Mouse (Mus musculus): ENCODE data around the gene Npl.
"Not testable (repeated sequence)": the region's sequence is repeated elsewhere in the genome, so short reads cannot be mapped to it uniquely, and the experiment has no call there.

The Npl gene

DNA sequence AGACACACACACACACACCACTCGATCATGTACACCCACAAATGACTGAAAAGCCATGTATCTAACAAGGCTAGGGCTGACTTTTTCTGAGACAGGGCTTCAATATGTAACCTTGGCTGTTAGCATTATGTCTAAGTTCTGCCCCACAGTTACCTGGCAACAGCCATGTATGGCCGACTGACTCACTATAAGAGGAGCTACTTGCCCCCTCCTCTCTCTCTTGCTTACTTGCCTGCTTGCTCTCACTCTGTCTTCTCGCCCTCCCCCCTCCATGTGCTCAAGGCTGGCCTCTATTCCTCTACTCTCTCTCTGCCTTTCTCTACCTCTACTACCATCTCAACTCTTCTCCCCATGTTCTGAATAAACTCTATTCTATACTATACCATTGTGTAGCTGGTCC is 9.1 kb downstream of the Npl start:
- DNase-seq, result no peak

GRCm38 (mm10) chr1:153539739-153540333 is 10.0 kb downstream of the Npl start:
- DNase-seq, result no peak

GRCm38 (mm10) chr1:153535611-153536010 is 14.2 kb downstream of the Npl start:
- peak; percentile 71 for DNase-seq

DNA sequence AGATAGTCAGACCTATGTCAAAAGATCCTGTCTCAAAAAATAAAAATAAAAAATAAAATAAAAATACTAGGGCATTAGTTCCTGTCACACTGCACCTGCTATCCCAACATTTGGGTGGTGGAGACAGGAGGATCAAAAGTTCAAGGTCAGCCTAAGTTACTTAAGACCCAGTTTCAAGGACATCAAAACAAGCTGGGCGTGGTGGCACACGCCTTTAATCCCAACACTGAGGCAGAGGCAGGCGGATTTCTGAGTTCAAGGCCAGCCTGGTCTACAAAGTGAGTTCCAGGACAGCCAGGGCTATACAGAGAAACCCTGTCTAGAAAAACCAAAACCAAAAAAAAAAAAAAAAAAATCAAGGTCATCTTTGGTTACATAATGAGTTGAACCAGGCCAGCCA is 16.9 kb downstream of the Npl start:
- DNase-seq, result not testable (repeated sequence)

DNA sequence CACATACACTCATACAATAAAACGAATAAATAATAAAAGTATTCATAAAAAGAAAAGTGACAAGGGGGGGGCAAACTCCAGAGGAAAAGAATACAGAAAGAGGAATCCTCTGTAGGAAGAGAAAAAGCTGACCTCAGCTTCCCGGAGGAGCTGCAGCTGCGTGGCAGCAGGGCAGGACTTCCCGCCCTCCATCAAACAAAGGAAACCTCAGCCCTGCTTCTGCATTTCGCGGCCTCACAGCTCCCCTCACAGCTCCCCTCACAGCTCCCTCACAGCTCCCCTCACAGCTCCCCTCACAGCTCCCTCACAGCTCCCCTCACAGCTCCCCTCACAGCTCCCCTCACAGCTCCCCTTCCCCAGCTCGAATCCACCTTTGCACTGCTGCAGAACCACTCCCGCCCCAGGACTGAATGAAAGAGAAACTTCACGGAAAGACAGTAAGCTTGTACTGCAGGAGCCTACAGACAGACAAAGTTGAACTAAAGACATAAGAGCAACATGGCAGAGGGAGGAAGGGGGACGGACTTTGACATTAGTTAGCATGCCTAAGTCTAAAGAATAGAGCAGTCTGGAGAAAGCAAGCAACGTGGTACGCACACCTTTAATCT is 17.5 kb downstream of the Npl start:
- peak; percentile 31 for DNase-seq

DNA sequence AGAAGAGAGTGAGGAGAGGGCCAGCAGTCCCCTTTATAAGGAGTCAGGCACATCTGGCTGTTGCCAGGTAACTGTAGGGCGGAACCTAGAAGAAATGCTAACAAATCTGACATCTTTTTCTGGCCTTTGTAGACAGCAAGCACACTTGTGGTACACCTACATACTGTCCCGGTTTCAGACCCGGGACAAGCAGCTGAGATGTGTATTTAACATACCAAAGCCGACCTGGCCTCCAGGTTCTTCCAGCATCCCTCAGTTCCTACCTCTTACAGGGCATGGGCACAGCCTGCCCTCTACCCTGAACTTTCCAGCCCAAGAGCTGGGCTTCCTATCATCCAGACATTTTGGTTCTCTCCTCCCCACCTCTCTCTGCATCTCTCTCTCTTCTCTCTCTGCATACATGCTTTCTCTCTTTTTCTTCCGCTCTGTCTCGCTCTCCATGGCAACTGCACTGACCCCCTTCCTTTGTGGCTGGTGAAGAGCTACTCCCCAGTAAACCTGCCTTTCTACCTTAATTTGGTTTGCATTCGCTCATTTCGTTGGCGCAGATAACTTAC is 18.1 kb downstream of the Npl start:
- DNase-seq, result no peak

- no peak for DNase-seq
Observed at GRCm38 (mm10) chr1:153522116-153522515, 27.7 kb downstream of the Npl start.

GRCm38 (mm10) chr1:153515368-153515767 is 34.5 kb downstream of the Npl start:
- DNase-seq, result no peak

DNA sequence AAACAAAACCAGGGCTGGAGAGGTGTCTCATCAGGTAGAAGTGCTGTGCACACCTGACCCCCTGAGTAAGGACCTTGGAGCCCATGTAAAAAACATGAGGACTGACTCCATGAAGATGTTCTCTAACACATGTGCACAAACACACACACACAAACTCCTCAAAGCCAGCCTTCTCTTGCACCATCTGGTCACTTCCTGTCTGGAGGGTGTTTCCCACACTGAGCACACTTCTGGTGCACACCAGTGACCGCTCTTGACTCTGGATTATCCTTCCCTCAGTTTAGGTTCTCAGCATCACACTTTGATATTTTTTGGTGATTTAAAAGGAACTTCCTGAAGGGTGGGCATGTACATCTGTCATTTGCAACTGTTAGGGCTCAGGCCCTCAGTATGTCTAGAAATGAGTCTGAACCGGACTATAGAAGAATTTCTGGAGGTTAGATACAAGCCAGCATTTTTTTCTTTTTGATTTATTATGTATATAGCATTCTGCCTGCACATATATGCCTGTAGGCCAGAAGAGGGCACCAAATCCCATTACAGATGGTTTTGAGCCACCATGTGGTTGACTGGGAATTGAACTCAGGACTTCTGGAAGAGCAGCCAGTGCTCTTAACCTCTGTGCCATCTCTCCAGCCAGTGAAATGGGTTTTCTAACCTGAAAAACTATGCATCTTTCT is 39.4 kb downstream of the Npl start:
- DNase-seq, result no peak

GRCm38 (mm10) chr1:153509569-153509968 is 40.3 kb downstream of the Npl start:
- DNase-seq, result not testable (repeated sequence)

DNA sequence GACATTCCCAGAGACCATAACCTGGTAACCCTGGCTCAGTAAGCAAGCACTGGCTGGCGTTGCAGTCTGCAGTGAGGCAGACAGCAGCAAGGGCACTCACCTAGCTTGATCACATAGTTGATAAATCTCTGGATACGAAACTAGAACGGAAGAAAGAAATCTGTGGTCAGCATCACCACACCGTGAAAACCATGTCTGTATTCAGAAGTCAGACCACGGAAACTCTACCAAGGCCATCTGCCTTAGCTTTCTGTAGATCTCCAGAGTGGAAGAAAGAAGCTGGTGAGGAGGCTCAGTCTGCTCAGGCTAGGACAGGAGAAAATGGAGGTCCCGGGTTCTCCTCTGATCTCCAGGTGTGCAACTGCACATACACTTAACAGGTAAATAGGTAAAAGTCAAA is 40.8 kb downstream of the Npl start:
- no peak for DNase-seq

- peak; percentile 53 for DNase-seq
Observed at GRCm38 (mm10) chr1:153506266-153506665, 43.6 kb downstream of the Npl start.

GRCm38 (mm10) chr1:153501644-153502321 is 48.1 kb downstream of the Npl start:
- DNase-seq, result peak; percentile 49

DNA sequence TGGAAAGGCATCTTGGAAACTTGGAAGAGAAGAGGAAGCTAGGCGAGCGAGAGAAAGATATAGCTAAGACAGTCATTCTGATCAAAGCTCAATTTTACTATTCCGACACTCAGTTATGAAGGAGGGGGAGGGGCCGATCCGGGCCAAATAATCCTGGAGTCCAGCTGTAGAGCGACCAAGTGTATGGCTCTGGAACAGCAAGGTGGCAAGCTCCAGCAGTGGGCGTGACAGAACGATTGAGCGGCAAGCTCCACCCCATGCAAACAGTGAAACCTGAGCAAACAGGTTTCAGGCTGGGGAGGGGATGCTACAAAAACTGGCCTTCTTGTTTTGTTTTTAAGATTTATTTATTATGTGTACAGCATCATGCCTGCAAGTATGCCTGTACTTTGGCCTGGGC is 49.8 kb downstream of the Npl start:
- no peak for DNase-seq

GRCm38 (mm10) chr1:153496030-153496429 is 53.8 kb downstream of the Npl start:
- DNase-seq, result no peak

- no peak for DNase-seq
Observed at GRCm38 (mm10) chr1:153493931-153494330, 55.9 kb downstream of the Npl start.

DNA sequence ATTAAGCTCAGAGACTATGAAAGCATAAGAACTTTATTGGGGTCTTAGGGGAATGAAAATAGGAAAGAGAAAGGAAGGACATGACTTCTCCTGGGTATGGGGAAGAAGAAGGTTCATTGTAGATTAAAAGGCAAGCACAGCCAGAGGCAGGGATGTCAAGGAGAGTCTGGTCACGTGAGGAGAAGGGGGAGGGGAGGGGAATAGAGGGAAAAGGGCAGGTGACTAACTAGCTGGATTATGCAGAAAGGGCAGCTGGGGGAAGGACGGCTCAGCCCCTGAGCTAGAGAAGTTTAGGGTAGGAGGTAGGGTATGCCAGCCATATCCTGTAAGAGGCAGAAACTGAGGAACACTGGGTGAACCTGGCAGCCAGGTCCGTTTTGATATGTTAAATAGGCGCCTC is 56.5 kb downstream of the Npl start:
- DNase-seq, result no peak

DNA sequence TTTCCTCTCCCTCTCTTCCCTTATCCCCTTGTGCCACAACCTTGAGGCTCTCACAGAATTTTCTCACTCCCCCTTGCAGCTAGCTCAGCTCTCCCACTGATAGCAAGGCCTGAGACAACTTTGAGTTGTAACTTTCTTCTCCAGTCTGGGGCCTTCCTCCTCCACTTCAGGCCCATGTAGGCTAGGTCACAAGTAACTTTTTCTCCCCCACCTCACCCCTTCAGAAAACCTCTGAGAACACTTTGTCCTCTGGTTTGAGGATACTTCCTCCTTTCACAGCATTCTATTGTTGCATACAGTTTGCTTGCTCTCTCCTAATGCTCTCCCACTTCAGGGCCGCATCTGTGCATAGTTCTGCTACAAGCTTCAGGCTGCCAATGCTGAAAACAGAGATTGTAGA is 58.0 kb downstream of the Npl start:
- DNase-seq, result peak; percentile 66

GRCm38 (mm10) chr1:153491345-153491744 is 58.5 kb downstream of the Npl start:
- DNase-seq, result no peak

DNA sequence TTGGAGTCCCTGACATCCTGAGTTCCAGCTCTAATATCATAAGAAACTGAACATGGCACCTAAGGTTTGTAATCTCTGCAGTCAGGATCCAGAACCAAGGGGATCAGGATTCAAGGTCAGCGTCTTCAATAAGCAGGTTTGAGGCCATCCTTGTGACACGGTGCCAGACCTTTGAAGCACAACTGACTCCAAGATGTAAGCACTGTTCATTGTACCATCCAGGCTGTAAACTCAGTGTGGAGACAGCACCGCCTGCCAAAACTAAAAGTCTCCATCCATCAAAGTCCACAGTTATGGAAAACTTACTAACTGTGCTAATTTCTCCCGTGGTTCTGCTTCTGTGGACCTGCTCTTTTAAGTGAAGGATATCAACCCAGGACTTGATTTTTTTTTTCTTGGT is 59.9 kb downstream of the Npl start:
- no peak for DNase-seq

GRCm38 (mm10) chr1:153489540-153489939 is 60.3 kb downstream of the Npl start:
- DNase-seq, result no peak

GRCm38 (mm10) chr1:153489132-153489531 is 60.7 kb downstream of the Npl start:
- DNase-seq, result peak; percentile 81

GRCm38 (mm10) chr1:153487500-153487879 is 62.4 kb downstream of the Npl start, which contains the start of gene Dhx9:
TSS of gene Dhx9 (minus strand) at chr1:153487660.
- DNase-seq, result peak; percentile 97

Measured in layer of hippocampus, adult 9-11 months (tissue).